In the genomic region with DNA sequence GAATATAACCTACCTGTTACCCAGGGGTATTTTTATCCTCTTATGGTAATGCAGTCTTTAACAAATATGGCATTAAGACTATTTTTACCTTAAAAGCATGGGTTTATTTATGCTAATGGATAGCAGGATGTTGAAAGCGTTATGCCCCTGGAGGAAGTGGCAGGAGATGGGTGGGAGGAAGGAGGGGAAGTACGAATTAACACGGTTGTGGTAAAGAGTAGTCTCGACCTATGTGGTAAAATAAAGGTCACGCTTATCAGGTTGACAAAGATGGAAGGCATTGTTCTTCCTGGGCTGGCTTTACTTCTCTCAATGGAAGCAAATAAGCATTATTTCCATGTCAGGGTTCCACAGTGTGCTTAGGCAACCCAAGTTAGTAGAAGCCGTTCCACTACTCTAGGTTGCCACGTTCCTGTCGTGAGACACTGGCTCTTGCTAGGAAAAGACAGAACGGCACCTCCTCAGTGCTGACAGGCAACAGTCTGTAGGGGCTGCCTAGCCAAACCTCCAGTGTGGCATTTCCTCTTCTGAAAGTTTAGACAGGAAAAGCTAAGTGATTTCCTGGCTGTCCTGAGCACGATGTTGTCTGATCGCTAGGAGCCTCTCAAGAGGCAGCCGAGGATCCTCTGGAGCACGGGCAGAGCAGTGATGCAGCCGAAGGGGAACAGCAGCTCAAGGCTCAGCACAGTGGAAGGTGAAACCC, we compare ENCODE assay signal across 9 mouse cellular contexts. TPM values are rescaled to one million over a fixed set of nuclear protein-coding genes. Genes with fewer than 3 reads are reported as not detected.
DNase-seq lines count a peak whose midpoint lies in the region; ATAC-seq and TF ChIP-seq lines count a peak whose summit lies in the region.
"Had no signal": no experiment of that assay in that cellular context is flagged by ENCODE, and none has a peak within 500 bp of the region (broad histone marks: within the 10 kb centered on the region; RNA-seq: fewer than 3 reads in every experiment).

No protein-coding gene starts in this region.

- no peak for ATAC-seq in midbrain, embryonic 11.5 days (ENCODE audit: low FRiP score)

- H3K4me2 ChIP-seq in midbrain, embryonic 11.5 days = no peak overlapping the region

- DNase-seq in cerebellum, postnatal 36 days = peak; percentile 3
- DNase-seq in cerebellum, adult 11-12 months = no peak
- peak; percentile 7 for DNase-seq in brain, embryonic 14.5 days (ENCODE audit: low read depth)
- peak; percentile 9 for DNase-seq in hindbrain, embryonic 10.5 days (ENCODE audit: low spot score)
- DNase-seq in midbrain, embryonic 11.5 days (ENCODE audit: low spot score, missing footprints) = peak; percentile 82
- DNase-seq in urinary bladder, postnatal 10 days (ENCODE audit: low spot score) = no peak
- DNase-seq in spleen, postnatal 4 days (ENCODE audit: low spot score in 2 of 2) = no peak
- DNase-seq in spleen, postnatal 14 days (ENCODE audit: low spot score in 2 of 2) = no peak

- H3K9ac ChIP-seq in midbrain, embryonic 11.5 days (ENCODE audit: low read length) = no peak overlapping the region

- H3K4me3 ChIP-seq in hindbrain, embryonic 10.5 days = no peak overlapping the region
- H3K4me3 ChIP-seq in midbrain, embryonic 11.5 days (ENCODE audit: low read depth, low read length) = no peak overlapping the region

- H3K9me3 ChIP-seq in hindbrain, embryonic 10.5 days = no peaks in the 10 kb centered on the region
- H3K9me3 ChIP-seq in midbrain, embryonic 11.5 days (ENCODE audit: control insufficient read depth, low read length) = no peaks in the 10 kb centered on the region

- no peak overlapping the region for H3K27ac ChIP-seq in hindbrain, embryonic 10.5 days
- H3K27ac ChIP-seq in midbrain, embryonic 11.5 days (ENCODE audit: low read depth, low read length) = no peak overlapping the region

- peaks cover 46% of the 10 kb centered on the region for H3K27me3 ChIP-seq in hindbrain, embryonic 10.5 days (ENCODE audit: insufficient read depth, poor library complexity, severe bottlenecking)
- H3K27me3 ChIP-seq in midbrain, embryonic 11.5 days (ENCODE audit: control insufficient read depth, insufficient read depth, low read length) = no peaks in the 10 kb centered on the region
- H3K27me3 ChIP-seq: CH12.LX had no signal

- WGBS in hindbrain, embryonic 10.5 days = 37% methylated on average over 14 of the region's 14 CpGs
- WGBS in midbrain, embryonic 11.5 days = 52% methylated on average over 14 of the region's 14 CpGs

- no peak for TF ChIP-seq POLR2A in brain, embryonic 14.5 days (IDR thresholded peaks at IDR 0.05; ENCODE audit: borderline replicate concordance, extremely low read depth, insufficient read depth, insufficient read length, poor library complexity, severe bottlenecking)

- peaks cover 11% of the 10 kb centered on the region for H3K4me1 ChIP-seq in hindbrain, embryonic 10.5 days (replicated peaks)
- H3K4me1 ChIP-seq in midbrain, embryonic 11.5 days (ENCODE audit: control insufficient read depth, insufficient read depth, low read length) = no peaks in the 10 kb centered on the region

- H3K36me3 ChIP-seq in hindbrain, embryonic 10.5 days = no peaks in the 10 kb centered on the region
- no peaks in the 10 kb centered on the region for H3K36me3 ChIP-seq in midbrain, embryonic 11.5 days (ENCODE audit: control insufficient read depth, insufficient read depth, low read length)

- TF ChIP-seq CTCF in brain, embryonic 14.5 days (IDR thresholded peaks at IDR 0.05; ENCODE audit: borderline replicate concordance, extremely low read depth, insufficient read depth, insufficient read length) = no peak

RNA-seq across cellular contexts. Expression of gene Gm11099, which starts 47.7 kb away (rescaled TPM):
- polyA plus RNA-seq in brain, embryonic 14.5 days (2012; rRNA removed) = not detected in 2 replicates
- not detected in 2 replicates for polyA plus RNA-seq in hindbrain, embryonic 10.5 days (2016; fragmentation: Nextera tagmentation; extraction: Ambion mirVana)
- polyA plus RNA-seq in midbrain, embryonic 11.5 days (2014; fragmentation: Nextera tagmentation; extraction: Ambion mirVana) = not detected in 2 replicates

Comparison
In these comparisons a context has a peak if more than half of its experiments do, and no peak if none do; other contexts are left out.
1. DNase-seq: peak in cerebellum, postnatal 36 days (2 of 2), brain, embryonic 14.5 days (single experiment), hindbrain, embryonic 10.5 days (single experiment) and midbrain, embryonic 11.5 days (single experiment); none in cerebellum, adult 11-12 months (single experiment), urinary bladder, postnatal 10 days (single experiment), spleen, postnatal 4 days (0 of 2) and spleen, postnatal 14 days (0 of 2).